Mouse (Mus musculus) urinary bladder, adult 18-20 months (tissue): ENCODE results near the gene Mindy1.

Experiments used
- DNase-seq, 2 experiments: peaks; one replicate each; pipeline ENCODE4 v3.0.0; 2022; ENCODE audit warnings: low spot score in 2 of 2, mixed read lengths in 2 of 2

Mindy1 gene

GRCm38 (mm10) chr3:95281216-95282126 lies at the start of gene Mindy1, which contains the start of gene Prune1:
Gene Mindy1, plus strand, starts transcription at chr3:95281345.
Gene Prune1, minus strand, starts transcription at chr3:95282076.
- peak; percentile 95 to 97 for DNase-seq

- peak in 1 of 2 experiments; percentile 66 for DNase-seq
Measured at GRCm38 (mm10) chr3:95232771-95233170, 48.4 kb upstream of the Mindy1 start.

GRCm38 (mm10) chr3:95233303-95233980 lies 47.7 kb upstream of the Mindy1 start:
- no peak for DNase-seq

GRCm38 (mm10) chr3:95235386-95236301 lies 45.5 kb upstream of the Mindy1 start:
- no peak for DNase-seq

GRCm38 (mm10) chr3:95237541-95238099 lies 43.5 kb upstream of the Mindy1 start:
- DNase-seq, result no peak

GRCm38 (mm10) chr3:95239022-95239421 lies 42.1 kb upstream of the Mindy1 start:
- no peak for DNase-seq

GRCm38 (mm10) chr3:95239971-95240370 lies 41.2 kb upstream of the Mindy1 start:
- DNase-seq, result no peak

GRCm38 (mm10) chr3:95240900-95241299 lies 40.2 kb upstream of the Mindy1 start:
- no peak for DNase-seq

- no peak for DNase-seq
Measured at GRCm38 (mm10) chr3:95241498-95241897, 39.6 kb upstream of the Mindy1 start, which contains the start of gene Gm128. Gene Gm128, minus strand, starts transcription at chr3:95241598.

- no peak for DNase-seq
Measured at GRCm38 (mm10) chr3:95243086-95243485, 38.1 kb upstream of the Mindy1 start.

- no peak for DNase-seq
Measured at GRCm38 (mm10) chr3:95246465-95247231, 34.5 kb upstream of the Mindy1 start.

GRCm38 (mm10) chr3:95247660-95248336 lies 33.3 kb upstream of the Mindy1 start:
- DNase-seq, result no peak

- no peak for DNase-seq
Measured at GRCm38 (mm10) chr3:95250361-95250760, 30.8 kb upstream of the Mindy1 start.

GRCm38 (mm10) chr3:95250783-95251424 lies 30.2 kb upstream of the Mindy1 start, which contains the start of gene Bnipl:
Gene Bnipl, minus strand, starts transcription at chr3:95251193.
- DNase-seq, result peak in 1 of 2 experiments; percentile 39

- DNase-seq, result no peak
Measured at GRCm38 (mm10) chr3:95256931-95257330, 24.2 kb upstream of the Mindy1 start.

GRCm38 (mm10) chr3:95261975-95262374 lies 19.2 kb upstream of the Mindy1 start:
- no peak for DNase-seq

GRCm38 (mm10) chr3:95263089-95263739 lies 17.9 kb upstream of the Mindy1 start:
- peak; percentile 37 to 58 for DNase-seq

GRCm38 (mm10) chr3:95264724-95265123 lies 16.4 kb upstream of the Mindy1 start:
- no peak for DNase-seq

- no peak for DNase-seq
Measured at GRCm38 (mm10) chr3:95266052-95266451, 15.1 kb upstream of the Mindy1 start.
